Mouse (Mus musculus) thymus, postnatal 25 days (tissue): ENCODE results near the gene Grid2.

ENCODE experiments used
- DNase-seq: peaks from one replicate; pipeline ENCODE4 v3.0.0; 2022

Gene Grid2

DNA sequence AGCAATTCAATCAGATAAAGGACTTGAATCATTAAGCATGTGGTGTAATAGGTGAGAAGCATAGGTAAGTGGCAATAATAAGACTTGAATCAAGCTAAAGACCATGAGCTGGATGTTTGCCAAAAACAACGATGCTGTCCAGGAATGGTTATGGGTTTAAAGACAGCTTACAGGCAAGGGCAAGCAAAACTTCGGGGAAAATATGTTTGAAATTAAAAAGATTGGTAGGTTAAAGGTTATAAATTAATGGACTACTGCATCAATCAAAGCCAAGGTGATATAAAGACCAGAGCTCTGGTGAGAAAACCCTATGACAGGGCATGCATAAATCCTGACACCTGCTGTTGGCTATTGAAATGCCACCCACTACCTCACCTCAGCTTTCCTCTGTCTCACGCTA is 1072.2 kb downstream of the Grid2 start:
- DNase-seq: no peak

DNA sequence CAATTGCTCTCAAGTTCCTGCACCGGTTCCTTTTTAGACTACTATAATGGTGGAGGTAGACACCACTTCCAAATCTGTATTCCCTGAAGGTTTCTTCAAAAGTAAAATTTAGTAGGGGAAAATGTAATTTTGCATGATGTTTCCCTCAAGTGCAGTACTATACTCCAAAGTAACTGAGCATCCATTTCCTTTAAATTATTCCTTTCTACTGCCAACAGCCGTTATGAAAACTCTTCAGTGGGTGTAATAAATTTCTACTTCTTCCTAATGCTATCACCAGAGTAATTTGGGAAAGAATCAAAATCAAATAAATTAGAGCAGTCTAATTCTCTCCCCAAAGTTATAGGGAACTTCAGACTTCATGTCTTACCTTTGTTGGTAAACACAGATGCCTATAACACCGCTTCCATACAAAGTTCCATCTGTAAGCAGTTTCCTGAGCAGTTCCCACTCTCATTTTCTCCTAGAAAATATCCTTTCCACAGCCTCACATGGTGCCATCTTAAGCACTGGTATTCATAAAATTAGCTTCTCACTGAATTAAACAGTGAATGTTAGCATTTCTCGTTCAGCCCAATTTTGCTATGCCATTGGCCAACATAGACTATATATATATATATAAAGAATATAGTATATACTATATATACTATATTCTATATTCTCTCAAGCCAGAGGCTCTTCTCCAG is 1142.9 kb downstream of the Grid2 start:
- DNase-seq: no peak

- no peak for DNase-seq
These were observed 1172.0 kb downstream of the Grid2 start for GRCm38 (mm10) chr6:64427658-64428057.

DNA sequence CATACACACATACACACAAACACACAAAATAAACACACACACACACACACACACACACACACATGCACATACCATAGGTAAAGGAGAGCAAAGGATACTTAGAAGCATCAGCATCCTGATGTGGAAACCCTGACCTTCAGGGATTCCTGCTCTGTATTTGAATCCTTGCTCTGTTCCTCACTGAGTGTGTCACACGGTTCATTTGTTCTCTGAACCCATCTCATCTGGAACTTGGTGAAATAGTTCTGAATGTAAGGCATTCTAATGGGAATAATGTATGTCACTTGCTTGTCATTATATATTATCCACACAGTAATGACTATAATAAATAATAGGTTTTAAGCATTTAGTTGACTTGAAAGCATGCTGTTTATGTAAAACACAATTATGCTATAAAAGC is 1173.2 kb downstream of the Grid2 start:
- no peak for DNase-seq

GRCm38 (mm10) chr6:64448127-64448526 is 1192.5 kb downstream of the Grid2 start:
- no peak for DNase-seq

DNA sequence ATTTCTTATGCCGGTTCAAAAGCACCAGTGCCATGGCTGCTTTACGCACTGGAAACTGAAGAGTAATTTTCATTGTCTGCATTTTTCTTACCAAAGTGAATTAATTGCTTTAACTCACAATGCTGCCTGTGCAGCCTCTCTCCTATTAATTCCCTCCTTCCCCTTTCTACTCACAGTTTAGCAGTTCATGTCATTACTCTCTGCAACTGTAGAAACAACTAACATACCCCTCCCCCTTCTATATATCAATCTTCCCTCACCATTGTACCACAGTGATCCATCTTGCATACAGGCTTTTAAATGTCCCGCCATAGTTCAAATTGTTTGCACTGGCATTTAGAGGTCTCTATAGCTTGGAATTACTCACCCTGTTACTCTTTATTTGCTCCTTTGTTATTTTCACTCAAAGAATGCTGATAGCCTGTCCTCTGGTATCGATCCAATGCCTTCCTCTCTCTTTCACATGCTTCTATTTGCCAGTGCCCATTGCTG is 1193.2 kb downstream of the Grid2 start:
- DNase-seq: no peak

- DNase-seq: no peak
These were observed 1195.1 kb downstream of the Grid2 start for GRCm38 (mm10) chr6:64450770-64451169.

GRCm38 (mm10) chr6:64479884-64480283 is 1224.2 kb downstream of the Grid2 start:
- DNase-seq: no peak

DNA sequence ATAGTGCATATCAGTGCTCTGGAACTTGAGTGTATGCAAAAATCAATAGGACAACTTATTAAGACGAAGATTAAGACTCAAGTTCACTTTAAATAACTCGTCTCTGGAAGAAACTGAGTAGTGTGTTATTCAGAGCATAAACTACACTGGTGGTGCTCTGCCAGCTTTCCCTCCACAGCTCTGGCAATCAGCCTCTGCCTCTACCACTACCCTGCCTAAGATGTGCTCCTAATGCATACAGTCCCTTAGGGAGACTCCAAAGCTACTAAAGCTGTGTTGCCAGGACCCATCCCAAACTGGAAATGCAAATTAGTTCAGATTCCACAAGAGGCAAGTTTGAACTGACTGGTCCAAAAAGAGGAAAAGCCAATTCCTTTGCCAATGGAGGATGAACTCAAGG is 1224.9 kb downstream of the Grid2 start:
- no peak for DNase-seq

- no peak for DNase-seq
These were observed 1234.8 kb downstream of the Grid2 start for GRCm38 (mm10) chr6:64490313-64491067.

DNA sequence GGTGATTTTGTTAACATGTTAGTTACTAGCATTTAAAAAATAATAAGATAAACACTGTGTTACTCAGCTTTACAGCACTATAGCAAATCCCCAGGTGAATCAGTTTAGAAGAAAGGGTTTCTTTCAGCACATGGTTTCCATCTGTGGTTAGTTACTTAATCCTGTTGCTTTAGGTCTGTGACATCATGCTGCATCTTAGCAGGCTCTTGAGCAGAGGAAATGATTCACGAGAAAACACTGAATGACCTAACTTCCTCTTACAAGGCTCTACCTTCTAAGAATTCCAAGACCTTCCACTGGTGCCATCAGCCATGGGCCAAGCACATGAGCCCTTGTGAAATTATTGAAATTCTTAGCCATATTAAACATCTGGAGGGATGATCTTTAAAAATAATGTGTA is 1248.7 kb downstream of the Grid2 start:
- DNase-seq: no peak

DNA sequence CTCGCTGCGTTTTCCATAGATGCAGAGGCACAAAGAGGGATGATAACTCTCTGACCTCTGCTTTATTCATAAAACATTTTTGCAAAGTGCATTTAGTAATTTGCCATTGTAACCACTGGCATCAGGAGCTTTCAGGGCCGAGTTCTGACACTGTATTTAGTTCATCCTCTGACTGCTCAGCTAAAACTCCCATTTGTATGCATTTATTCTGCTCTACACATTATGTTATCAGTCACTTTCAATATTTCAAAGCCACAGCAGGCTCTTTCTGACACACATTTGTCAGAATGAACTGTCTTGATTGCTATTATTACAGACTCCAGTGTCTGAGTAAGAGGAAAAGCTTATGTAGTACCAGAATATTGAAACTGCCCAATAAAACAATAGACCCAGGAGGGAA is 1286.5 kb downstream of the Grid2 start:
- DNase-seq: no peak

DNA sequence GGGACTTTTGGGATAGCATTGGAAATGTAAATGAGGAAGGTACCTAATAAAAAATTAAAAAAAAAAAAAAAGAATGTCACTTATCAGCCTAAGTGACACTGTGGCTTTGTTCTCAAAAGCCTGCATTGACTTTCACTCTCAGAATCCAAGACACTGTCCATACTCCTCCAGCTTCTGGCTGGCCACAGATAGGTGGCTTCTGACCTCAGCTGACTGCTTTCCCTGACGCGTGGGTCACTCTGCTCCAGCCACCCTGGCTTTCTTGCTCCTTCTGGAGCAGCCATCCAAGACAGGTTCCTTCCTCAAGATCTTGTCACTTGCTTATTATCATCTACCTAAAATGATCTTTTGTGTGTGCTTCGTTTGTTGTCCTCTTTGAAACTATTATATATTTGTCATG is 1298.0 kb downstream of the Grid2 start:
- no peak for DNase-seq

DNA sequence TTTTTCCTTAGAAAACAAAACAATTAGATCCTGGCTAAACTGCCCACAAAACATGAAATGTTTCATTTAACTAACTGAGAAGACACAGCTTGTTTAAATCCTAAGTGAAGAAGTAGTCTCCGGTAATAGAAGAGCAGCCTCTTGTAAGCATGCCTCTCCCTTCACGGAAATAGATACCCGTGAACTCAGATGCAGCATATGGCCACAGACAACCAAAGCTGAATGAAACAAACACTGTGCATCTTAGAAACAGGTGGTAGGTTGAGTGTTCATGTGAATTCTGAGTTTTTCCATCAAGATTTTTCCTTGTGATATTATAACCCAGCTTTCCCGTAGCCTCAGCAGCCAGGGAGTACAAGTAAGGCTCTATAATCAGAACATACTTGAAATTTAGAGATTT is 1299.5 kb downstream of the Grid2 start:
- DNase-seq: no peak

GRCm38 (mm10) chr6:64568599-64568998 is 1312.9 kb downstream of the Grid2 start:
- DNase-seq: no peak

DNA sequence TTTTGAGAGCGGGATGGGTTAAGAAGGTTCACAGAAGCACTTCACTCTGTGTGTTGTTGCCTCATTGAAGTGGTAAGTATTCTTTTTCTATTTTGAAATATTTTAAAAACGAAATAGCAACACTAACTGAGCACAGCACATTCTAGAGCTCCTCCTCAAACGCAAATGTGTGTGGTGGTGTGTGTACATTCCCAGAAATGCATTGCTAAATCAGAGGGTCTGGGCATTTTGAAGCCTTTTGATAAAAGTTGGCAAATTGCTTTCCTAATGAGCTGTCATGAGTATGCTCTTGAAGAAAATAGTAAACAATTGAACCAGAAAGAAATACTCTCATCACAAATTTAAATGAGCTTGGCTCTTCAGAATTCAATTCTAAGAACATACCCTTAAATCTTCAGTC is 1325.7 kb downstream of the Grid2 start:
- DNase-seq: no peak

DNA sequence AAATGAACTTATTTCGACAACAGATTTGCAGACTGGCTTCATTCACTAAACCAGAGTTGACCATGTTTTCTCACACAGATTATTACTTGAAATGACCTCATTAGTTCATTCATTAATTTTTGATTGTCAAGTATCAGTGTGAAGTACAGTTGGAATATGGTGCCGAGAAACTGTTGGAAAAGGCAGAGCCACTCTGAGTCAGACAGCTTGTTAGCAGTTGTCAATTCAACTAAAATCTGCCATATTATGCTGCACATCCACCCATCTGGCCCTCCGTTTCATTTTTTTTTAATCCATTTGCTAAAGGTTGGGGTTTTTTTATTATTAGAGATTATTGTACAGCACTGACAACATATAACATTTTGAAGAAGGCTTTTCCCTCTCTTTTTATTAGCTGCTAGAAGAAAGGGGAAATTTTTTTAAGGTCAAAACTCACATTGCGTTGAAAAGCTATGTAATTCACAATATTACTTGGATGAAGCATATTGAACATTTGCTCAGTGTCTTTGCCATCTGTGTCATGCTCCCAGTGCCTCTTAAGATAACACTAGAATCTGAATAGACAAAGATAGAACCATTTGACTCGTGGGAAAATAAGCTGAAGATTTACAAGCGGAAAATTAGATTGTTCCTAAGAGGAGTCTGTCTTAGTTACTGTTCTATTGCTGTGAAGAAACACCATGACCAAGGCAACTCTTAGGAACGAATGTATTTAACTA is 1333.0 kb downstream of the Grid2 start:
- no peak for DNase-seq

DNA sequence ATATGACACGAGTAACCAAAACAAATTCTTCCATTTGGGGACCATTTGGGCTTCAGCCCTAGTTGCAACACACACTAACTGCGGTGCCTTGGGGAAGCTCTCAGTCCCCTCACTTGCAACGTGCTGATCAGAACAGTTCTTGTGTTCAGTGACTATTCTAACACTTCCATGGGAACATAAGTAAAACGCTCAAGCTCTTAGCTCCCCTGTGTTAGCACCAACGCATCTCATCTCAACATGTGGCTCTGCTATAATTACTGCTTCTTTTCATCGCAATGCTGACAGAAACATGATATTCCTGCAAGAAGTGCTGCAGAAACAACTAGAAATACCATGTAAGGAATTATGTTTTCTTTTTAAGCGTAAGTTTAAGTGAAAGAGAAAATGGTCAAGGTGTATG is 1340.6 kb downstream of the Grid2 start:
- DNase-seq: no peak

GRCm38 (mm10) chr6:64596835-64597234 is 1341.2 kb downstream of the Grid2 start:
- no peak for DNase-seq

GRCm38 (mm10) chr6:64598144-64598561 is 1342.5 kb downstream of the Grid2 start:
- DNase-seq: no peak

DNA sequence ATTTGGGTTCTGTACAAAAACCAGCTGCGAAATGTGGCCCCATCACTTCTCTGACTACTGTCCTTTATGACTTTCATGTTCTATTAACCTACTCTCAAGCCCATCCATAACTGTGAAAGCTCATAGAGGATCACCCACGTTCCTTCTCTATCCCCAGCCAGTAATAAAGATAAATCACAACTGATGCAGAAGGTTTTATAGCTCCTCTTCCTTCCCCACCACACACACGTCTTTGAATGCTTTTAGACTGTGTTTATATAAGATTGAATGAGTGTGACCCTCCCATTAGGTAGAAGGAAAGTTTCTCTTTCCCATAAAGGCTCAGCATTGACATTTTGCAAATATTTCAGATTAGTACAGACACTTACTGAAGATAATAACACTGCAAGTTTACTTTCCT is 1350.1 kb downstream of the Grid2 start:
- DNase-seq: no peak

- no peak for DNase-seq
These were observed 1351.4 kb downstream of the Grid2 start for GRCm38 (mm10) chr6:64607041-64607440.

GRCm38 (mm10) chr6:64607942-64608341 is 1352.3 kb downstream of the Grid2 start:
- DNase-seq: no peak

DNA sequence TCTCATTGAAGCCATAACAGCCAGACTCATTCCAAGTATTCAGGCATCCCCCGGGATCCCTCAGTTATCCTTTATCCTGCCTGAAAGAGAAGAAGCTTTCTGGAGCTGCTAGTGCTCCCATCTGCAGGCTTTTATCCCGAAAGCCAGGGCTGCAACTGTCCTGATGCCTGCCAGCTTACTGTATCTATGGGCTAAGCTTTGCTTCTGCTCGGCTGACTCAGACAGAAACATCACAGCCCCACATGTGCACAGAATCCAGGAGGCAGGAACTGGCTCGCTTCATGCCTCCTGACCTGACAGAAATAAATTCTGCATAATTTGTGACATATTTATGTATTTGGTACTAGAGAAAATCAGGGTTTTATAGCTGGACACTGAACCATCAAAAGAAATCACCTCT is 1361.2 kb downstream of the Grid2 start:
- DNase-seq: no peak
